Mouse (Mus musculus): ENCODE data around the gene Syn3. TPM values are rescaled to one million over a fixed set of nuclear protein-coding genes. Genes with fewer than 3 reads are reported as not detected.
A peak's percentile ranks its signal among the peaks of the same experiment; 100 is the strongest.
"Not testable (repeated sequence)": the region's sequence is repeated elsewhere in the genome, so short reads cannot be mapped to it uniquely, and the experiment has no call there.

The Syn3 gene
- total RNA-seq, 2 experiments from 2014 or later: 0.62 TPM; not detected in 1

DNA sequence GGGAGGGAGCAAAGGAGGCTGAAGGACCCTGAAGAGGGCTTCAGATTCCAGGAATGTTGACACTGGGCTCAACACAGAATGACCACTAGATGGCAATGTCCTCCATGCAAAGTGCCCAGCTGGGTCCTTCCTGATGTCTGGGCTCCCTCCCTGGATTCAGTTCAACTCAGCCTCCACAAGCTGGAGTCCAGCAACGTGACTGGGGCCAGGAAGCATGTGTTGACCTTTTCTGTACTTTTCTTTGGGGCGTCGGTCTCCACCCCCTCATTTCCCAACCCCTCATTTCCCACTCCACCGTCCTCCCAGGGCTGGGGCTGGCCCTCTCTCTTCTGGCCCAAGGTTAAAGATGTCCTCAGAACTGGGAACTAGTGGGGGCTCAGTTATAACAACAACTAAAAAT lies 433.8 kb downstream of the Syn3 start:
- ATAC-seq (replicated peaks; ENCODE audit: poor library complexity): peak; percentile 85

- peak; percentile 52 for ATAC-seq (replicated peaks; ENCODE audit: poor library complexity)
Observed at GRCm38 (mm10) chr10:86063018-86063384, 435.7 kb downstream of the Syn3 start.

DNA sequence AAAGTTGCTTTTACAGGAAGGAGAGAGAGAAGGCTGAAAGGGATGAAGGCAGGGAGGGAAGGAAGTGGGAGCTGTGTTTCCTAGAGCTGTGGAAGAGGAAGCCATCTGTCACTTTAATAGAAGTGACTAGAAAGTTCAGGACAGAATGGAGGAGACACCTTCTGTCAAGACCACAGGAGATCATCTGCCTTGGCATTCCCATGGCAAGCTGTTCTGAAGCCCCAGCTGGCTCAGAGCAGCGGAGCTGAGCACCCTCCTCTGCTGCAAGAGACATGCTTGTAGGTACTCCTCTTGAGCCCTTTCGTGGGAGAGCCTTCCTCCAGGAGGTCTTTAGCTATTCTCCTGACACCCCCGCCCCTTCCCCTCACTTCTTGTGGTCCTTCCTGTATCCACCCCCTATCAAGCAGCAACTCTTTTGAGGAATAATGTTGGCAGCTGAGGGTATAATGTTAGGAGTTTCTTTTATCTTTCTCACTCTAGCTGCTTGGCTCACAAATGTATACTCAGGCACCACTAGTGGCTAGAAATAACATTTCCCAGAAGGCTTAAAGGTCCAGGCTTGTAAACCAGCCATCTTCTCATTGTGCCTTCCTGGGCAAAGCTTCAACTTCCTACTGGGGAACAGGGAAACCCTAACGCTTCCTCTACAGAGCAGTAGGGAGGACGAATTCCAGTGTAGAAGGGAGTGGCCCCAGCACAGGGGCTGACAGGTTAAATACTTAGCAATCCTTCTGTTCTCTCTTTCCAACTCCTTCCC lies 436.3 kb downstream of the Syn3 start:
- 0 out of 2 replicates have a peak, but pooled peaks have one; percentile 2 for ATAC-seq (replicated peaks; ENCODE audit: poor library complexity)

DNA sequence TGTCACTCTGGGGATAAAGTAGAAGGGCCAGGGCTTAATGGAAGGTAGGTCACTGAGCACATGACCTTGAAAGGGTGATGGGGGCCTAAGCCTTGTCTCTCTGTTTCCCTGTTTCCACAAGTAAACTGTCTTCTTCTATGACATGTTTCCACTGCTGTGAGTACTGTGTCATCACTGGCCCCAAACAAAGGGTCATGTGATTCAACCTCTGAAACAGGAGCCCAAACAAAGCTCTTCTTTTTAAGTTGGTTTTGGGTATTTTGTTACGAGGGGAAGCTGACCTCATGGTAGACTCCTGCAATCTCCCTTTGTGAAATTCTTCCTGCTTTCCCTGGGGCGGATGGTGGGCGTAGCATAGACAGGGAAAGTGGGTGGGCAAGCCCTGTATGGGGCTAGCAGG lies 438.4 kb downstream of the Syn3 start:
- peak; percentile 4; the same call in 1 of the 2 replicates for ATAC-seq (replicated peaks; ENCODE audit: poor library complexity)

- ATAC-seq (replicated peaks; ENCODE audit: poor library complexity): no peak
Observed at GRCm38 (mm10) chr10:86057712-86058111, 441.0 kb downstream of the Syn3 start.

DNA sequence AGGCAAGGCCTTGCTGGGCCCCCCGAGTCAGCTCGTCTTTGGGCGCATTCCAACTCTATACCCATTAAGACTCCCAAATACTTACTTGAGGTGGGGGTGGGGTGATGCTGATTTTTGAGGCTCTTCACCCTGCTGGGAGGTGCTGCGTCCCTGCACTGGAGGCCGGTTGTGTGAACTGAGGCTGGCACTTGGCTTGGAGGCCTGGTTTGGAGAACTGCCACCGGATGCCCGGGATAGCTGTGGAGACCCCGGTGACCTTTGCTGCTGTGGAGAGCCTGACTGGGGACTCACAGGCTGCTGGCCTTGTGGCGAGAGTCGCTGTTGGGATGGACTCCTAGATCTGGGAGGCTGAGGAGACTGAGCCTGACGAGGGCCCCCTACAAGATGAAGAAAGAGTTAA lies 441.4 kb downstream of the Syn3 start:
- no peak for ATAC-seq (replicated peaks; ENCODE audit: poor library complexity)

- no peak for ATAC-seq (replicated peaks; ENCODE audit: poor library complexity)
Observed at GRCm38 (mm10) chr10:86056297-86056903, 442.3 kb downstream of the Syn3 start.

DNA sequence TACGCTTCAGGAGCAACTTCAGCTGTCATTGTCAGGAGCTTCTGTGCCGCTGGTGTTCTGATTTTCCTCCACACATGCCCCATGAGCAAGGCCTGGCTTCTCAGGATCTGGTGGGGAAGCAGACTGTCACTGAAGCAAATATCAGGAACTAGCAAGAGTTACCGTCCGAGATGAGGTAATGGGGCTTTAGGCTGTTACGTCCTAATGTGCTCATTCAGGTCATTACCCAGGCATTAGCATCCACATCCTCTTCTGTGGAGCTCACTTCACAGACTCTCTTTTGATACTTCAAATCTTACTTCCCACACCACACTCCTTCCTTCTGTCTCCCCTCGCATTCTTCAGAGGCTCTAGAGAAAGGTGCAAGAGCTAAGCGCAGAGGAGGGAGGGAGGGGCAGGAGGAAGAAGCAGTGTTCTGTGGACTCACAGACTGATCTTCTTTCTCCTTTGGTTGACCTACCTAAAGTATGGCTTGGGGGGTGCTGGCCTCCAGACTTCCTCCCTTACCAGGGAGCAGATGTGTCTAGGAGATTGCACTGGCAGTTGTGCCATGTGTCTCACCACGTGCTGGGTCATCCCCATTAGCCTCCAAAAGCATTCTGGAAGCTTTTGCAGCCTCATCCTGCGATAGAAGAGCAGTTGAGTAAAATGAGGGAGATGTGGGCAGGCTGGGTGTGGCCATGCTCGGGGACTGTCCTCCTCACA lies 445.7 kb downstream of the Syn3 start:
- peak; percentile 76 for ATAC-seq (replicated peaks; ENCODE audit: poor library complexity)

- no peak for ATAC-seq (replicated peaks; ENCODE audit: poor library complexity)
Observed at GRCm38 (mm10) chr10:86050522-86050921, 448.2 kb downstream of the Syn3 start.

- no peak for ATAC-seq (replicated peaks; ENCODE audit: poor library complexity)
Observed at GRCm38 (mm10) chr10:86047786-86048185, 450.9 kb downstream of the Syn3 start.

- ATAC-seq (replicated peaks; ENCODE audit: poor library complexity): no peak
Observed at GRCm38 (mm10) chr10:86046371-86046770, 452.3 kb downstream of the Syn3 start.

GRCm38 (mm10) chr10:86044066-86044465 lies 454.6 kb downstream of the Syn3 start:
- ATAC-seq (replicated peaks; ENCODE audit: poor library complexity): no peak

DNA sequence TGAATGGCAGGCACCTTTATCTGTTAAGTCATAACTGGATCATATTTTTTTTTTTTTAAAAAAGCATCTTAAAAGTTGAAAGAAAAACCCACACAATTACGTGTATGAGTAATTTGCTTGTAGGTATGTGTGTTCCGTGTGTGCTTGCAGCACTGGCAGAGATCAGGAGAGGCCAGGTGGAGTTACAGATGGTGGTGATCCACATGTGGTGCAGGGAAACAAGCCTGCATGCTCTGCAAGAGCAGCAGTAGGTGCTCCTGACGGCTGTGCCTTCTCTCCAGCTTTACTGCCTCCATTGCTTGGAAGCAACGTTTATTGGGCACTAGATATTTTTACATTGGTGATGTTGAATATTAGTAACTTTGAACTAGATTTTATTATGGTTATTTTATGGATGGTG lies 455.0 kb downstream of the Syn3 start:
- no peak for ATAC-seq (replicated peaks; ENCODE audit: poor library complexity)

DNA sequence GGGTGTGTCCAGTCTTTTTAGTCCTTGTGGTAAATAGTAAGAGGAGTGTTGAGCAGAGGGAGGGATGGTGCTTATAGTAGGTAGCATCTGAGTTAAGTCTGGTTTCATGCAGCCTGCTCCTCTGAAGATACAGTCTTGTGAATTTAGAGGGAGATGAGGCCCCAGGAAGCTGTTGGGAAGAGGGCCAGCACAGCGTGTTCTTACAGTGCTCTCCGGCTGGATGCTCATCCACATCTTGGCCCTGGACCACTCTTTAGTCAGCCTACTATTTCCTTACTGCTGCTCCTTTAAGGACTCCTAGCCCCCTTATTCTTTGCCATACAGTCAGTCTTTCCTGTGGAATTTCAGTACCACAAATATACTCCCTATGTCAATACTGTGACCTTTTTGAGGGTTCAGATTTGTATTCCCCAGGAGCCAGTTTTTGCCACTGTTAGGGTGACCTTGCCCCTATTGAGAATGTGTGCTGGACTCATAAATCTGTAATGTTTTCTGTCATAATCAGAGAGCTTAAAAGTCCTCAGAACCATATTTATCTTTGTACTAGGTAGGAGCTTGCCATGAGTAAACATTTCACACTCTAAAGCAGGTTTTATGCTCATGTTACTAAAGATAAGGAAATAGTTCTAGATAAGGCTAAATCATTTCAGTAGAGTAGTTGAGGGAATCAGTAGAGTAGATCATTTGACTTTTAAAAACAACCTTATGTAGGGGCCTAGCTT lies 464.5 kb downstream of the Syn3 start:
- ATAC-seq (replicated peaks; ENCODE audit: poor library complexity): no peak

DNA sequence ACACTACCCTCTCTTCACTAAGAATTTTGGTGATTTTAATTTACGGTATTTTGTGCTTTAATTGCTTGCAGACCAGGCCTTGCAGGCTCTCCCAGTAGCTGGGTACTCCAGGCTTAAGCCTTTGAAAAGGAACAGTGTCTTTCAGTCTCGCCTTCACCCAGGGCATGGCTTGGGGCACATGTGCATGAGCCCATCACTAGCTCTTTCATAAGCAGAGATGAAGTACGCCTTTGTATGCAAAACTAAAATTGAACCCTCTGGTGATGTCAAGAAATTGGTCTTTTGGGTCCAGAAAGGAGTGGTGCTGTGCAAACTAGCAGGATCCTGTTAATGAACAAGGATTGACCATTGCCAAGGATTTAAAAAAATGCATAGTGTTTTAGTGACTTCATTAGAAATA lies 466.2 kb downstream of the Syn3 start:
- ATAC-seq (replicated peaks; ENCODE audit: poor library complexity): no peak

GRCm38 (mm10) chr10:86030743-86031142 lies 468.0 kb downstream of the Syn3 start:
- no peak for ATAC-seq (replicated peaks; ENCODE audit: poor library complexity)

- ATAC-seq (replicated peaks; ENCODE audit: poor library complexity): not testable (repeated sequence)
Observed at GRCm38 (mm10) chr10:86026807-86027206, 471.9 kb downstream of the Syn3 start.

GRCm38 (mm10) chr10:86026354-86026753 lies 472.3 kb downstream of the Syn3 start:
- ATAC-seq (replicated peaks; ENCODE audit: poor library complexity): peak; percentile 52

DNA sequence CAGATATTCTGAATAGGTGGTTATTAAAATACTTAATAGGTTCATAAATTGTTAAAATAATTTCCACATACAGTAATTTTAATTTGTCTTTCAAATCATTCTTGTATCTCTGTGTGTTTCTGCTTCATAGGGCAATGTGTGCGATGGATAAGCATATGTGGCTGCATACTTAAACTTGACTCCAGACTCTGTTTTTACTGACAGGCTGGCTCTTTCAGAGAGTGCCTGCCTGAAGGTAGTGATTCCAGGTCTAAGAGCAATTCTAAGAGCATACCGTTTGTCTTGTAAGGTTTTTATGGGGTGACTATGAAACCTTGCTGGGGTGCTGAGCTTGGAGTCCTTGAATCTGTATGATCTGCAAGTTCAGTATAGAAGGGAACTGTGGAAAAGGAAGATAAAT lies 472.8 kb downstream of the Syn3 start:
- no peak; the same call in 1 of the 2 replicates for ATAC-seq (replicated peaks; ENCODE audit: poor library complexity)

DNA sequence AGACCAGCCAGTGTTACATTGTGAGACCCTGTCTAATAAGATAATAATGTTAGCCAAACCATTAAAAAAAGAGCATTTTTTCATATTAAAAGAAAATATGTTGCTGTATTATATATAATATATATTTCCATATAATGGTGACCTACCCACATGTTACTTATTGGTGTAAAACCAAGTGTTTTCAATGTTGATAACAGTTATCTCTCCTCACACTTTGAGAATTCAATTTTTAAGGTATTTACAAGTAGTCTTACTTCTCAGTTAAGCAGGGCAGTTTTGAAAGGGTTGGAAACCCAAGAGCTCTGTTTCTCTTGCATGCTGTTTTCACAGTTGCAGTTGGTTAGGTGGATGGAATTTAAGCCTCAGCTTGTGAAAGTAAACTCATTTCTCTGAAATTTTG lies 475.5 kb downstream of the Syn3 start:
- ATAC-seq (replicated peaks; ENCODE audit: poor library complexity): no peak

DNA sequence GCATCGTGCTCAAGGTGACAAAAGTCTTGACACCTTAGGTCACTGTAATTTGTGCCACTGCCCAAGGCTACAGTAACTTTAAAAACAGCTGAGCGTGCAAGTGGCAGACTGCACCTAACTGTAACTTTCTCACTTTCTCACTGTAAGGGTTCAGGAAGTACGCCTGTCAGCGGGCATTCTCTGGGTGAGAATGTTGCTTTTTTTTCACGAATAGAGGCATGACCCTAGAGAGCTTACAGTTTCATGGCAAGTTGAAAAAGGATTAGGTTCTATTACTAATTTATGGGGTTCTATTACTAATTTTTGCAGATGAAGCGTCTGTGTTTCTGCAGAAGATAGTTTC lies 476.3 kb downstream of the Syn3 start:
- peak; percentile 18 for ATAC-seq (replicated peaks; ENCODE audit: poor library complexity)

All from megakaryocyte progenitor cell, adult 5-6 weeks (primary cell).